Mouse (Mus musculus): ENCODE measurements around the gene Cryba4. TPM values are rescaled to one million over a fixed set of nuclear protein-coding genes. Genes with fewer than 3 reads are reported as not detected.

Cryba4 gene
- polyA plus RNA-seq (2015; fragmentation: Illumina TruSeq; extraction: RNeasy Lipid Tissue Mini Kit (QIAGEN cat#74804); ENCODE audit: low read depth, low replicate concordance): 2.8 TPM

DNA sequence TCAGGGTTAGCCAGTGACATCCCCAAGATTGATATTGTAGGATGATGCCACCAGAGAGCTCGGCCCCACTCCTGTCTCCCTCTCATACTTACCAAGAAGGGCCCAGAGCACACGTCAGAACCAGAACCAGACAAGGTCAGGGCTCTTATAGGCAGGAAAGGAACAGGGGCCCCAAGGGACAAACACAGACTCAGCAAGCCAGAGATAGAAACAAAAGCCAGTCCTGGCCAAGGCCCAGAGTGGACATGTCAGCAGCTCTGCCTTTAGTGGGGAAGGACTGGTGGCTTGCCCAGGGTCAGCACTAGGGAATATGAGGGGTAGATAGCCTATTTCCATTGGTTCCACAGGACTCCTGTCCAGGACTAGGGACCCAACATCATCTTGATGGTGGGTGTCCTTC, at the start of gene Cryba4:
Gene Cryba4, minus strand, starts transcription at position 119 of the 400 bp plus-strand sequence.

DNA sequence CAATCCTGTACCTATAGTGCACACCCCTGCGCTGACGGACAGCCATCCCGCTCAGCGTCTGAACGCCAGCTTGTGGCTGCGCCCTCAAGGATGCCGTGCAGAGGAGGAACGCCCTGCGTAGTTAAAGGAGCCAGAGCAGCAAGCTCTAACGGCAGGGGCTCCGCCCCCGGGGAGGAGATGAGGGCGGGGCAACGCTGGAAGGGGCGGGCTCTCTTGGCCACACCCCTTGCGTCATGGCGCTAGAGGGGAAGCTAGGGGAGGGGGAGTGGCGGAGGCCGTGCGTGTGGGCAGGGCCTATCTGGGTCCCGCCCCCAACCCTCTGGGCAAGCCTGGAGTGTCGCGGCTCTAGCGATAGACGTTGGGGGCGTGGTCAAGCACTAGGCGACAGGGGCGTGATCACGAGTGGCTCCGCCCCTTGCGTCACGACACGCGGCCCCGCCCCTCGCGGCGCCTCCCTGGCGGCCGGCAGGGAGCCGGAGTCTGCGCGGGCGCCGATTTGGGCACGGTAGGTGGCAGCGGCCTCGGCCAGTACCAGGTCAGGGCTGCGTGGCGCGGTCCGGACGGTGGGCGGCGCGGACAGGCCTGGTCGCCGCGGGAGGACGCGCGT, 24.1 kb upstream of the Cryba4 start, which contains the start of gene Tpst2:
Gene Tpst2, plus strand, starts transcription at position 425 of the 607 bp plus-strand sequence.

DNA sequence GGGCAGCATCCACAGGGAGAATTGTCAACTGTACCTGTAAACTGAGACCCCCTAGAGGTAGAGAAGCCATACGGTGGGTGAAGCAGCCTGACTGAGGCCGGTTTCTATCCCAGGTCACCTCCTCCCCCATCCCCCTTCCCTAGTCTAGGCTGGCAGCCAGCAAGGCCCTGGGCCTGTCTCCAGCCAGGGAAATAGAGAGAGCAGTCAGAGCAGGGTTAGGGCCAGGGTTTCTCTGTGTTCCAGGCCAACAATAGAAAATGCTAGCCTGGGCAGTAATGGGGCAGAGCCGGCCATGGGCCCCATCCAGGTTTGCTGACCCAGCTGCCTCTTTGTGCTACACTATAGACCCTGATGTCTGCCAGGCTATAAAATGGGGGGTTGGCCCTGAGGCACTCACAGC, 3.1 kb upstream of the Cryba4 start, which contains the start of gene Crybb1:
Gene Crybb1, plus strand, starts transcription at position 390 of the 400 bp plus-strand sequence.

Other genes with a start within 250 kb of the Cryba4 start
- gene Crybb1, start 3.3 kb upstream of the Cryba4 start, polyA plus RNA-seq (2015; fragmentation: Illumina TruSeq; extraction: RNeasy Lipid Tissue Mini Kit (QIAGEN cat#74804); ENCODE audit: low read depth, low replicate concordance): 10.2 TPM
- 34.6 TPM for gene Tpst2, start 24.2 kb upstream of the Cryba4 start, polyA plus RNA-seq (2015; fragmentation: Illumina TruSeq; extraction: RNeasy Lipid Tissue Mini Kit (QIAGEN cat#74804); ENCODE audit: low read depth, low replicate concordance)
- gene Tfip11, start 73.8 kb upstream of the Cryba4 start, polyA plus RNA-seq (2015; fragmentation: Illumina TruSeq; extraction: RNeasy Lipid Tissue Mini Kit (QIAGEN cat#74804); ENCODE audit: low read depth, low replicate concordance): 29.9 TPM
- 37.9 TPM for gene Srrd, start 90.5 kb upstream of the Cryba4 start, polyA plus RNA-seq (2015; fragmentation: Illumina TruSeq; extraction: RNeasy Lipid Tissue Mini Kit (QIAGEN cat#74804); ENCODE audit: low read depth, low replicate concordance)
- gene Hps4, start 90.6 kb upstream of the Cryba4 start, polyA plus RNA-seq (2015; fragmentation: Illumina TruSeq; extraction: RNeasy Lipid Tissue Mini Kit (QIAGEN cat#74804); ENCODE audit: low read depth, low replicate concordance): 22.1 TPM
- gene Gm6583, start 103.5 kb upstream of the Cryba4 start, polyA plus RNA-seq (2015; fragmentation: Illumina TruSeq; extraction: RNeasy Lipid Tissue Mini Kit (QIAGEN cat#74804); ENCODE audit: low read depth, low replicate concordance): 0.19 TPM
- gene Asphd2, start 142.3 kb upstream of the Cryba4 start, polyA plus RNA-seq (2015; fragmentation: Illumina TruSeq; extraction: RNeasy Lipid Tissue Mini Kit (QIAGEN cat#74804); ENCODE audit: low read depth, low replicate concordance): 105 TPM
- gene Gm6588, start 196.9 kb upstream of the Cryba4 start, polyA plus RNA-seq (2015; fragmentation: Illumina TruSeq; extraction: RNeasy Lipid Tissue Mini Kit (QIAGEN cat#74804); ENCODE audit: low read depth, low replicate concordance): not detected

Data from brain, adult 10 weeks (tissue).